Mouse (Mus musculus) monocyte, adult 59 days (primary cell): ENCODE data around the gene Zap70. TPM values are rescaled to one million over a fixed set of nuclear protein-coding genes. Genes with fewer than 3 reads are reported as not detected.

Source experiments
- total RNA-seq, 2 experiments: library from RNA; stranded (reverse); gene quantifications; one replicate each; pipeline ENCODE4 v1.2.4; 2023

Gene Zap70
- 1 to 10 TPM; 1.4 to 2.7 TPM for total RNA-seq

DNA sequence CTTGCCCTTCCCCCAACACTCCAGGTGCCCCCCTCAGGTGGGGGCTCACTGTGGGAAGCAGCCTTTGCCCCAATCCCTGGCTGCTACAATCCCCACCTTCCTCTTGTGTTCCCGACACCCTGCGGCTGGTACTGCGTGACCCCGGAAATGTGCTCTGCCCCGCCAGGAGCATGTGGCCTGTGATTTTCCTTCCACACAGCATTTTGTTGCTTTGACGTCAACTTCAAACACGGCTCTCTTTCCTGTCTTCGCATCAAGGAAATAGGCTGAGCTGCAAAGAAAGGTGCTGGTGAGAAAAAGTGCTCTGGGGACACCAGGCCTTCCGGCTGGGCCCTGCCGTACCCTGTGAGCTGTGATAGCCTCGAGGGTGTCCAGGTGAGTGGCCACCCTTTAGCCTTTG lies at the start of gene Zap70:
Gene Zap70 (plus strand): TSS at position 231 of the 400 bp plus-strand sequence.

DNA sequence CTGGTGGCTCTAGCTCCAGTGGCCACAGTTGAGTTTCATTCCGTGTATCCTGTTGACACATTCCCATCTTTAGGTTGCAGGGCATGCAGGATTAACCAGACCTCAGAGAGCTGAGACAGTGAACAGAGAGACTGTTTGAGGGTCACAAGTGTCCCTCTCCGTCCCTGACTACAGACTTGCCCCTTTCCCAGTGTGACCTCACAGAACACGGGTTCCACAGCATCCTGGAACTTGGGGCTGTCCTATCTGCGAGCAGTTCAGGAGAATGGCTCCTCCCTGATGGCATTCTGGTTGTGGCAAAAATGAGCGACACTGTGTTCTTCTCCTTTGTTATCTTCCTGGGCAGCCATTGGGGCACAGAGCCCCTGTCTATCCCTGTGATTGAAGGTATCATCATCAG lies 47.3 kb upstream of the Zap70 start, which contains the start of gene Actr1b:
Gene Actr1b (minus strand): TSS at position 112 of the 400 bp plus-strand sequence.

Other genes starting within 250 kb of the Zap70 start
- 10 to 100 TPM; 24.4 to 33.4 TPM for gene Cnnm3, start 249.9 kb upstream of the Zap70 start, total RNA-seq
- 1 to 10 TPM; 8.9 to 9.2 TPM for gene Ankrd23, start 224.9 kb upstream of the Zap70 start, total RNA-seq
- not detected for gene Gm42417, start 222.4 kb upstream of the Zap70 start, total RNA-seq
- gene Ankrd39, start 214.4 kb upstream of the Zap70 start, total RNA-seq = 10 to 100 TPM in 1 of 2 experiments, 1 to 10 TPM in 1; 9.2 to 13.0 TPM
- gene Sema4c, start 203.4 kb upstream of the Zap70 start, total RNA-seq = 1 to 10 TPM; 3.8 to 4.4 TPM
- not detected for gene Fam178b, start 78.6 kb upstream of the Zap70 start, total RNA-seq
- gene Cox5b, start 70.3 kb upstream of the Zap70 start, total RNA-seq = 100 to 1,000 TPM; 237 to 244 TPM
- not detected for gene 4933424G06Rik, start 51.6 kb upstream of the Zap70 start, total RNA-seq
- 10 to 100 TPM; 51.0 to 60.8 TPM for gene Actr1b, start 47.4 kb upstream of the Zap70 start, total RNA-seq
- 100 to 1,000 TPM; 116 to 125 TPM for gene Tmem131, start 181.9 kb downstream of the Zap70 start, total RNA-seq